8 mouse cellular contexts compared by ENCODE assay signal in genomic region chr16:13437037-13437769, GRCm38 (mm10).
DNase-seq lines count a peak whose midpoint lies in the region; ATAC-seq and TF ChIP-seq lines count a peak whose summit lies in the region.

No protein-coding gene starts in this region.

- DNase-seq in Patski (ENCODE audit: low read depth, low spot score): peak; percentile 71
- DNase-seq in cerebellum, postnatal 10 days: peak; percentile 98
- DNase-seq in frontal cortex, postnatal 10 days (ENCODE audit: low spot score in 2 of 2): peak; percentile 94 to 98
- DNase-seq in layer of hippocampus, postnatal 10 days (ENCODE audit: low spot score in 2 of 2): peak; percentile 98 to 99
- peak; percentile 96 for DNase-seq in lung, postnatal 0 days (ENCODE audit: low spot score)
- peak; percentile 96 for DNase-seq in ovary, postnatal 10 days (ENCODE audit: low spot score)
- DNase-seq in thymus, postnatal 0 days (ENCODE audit: low spot score): peak; percentile 97

- H3K9ac ChIP-seq in hindbrain, embryonic 12.5 days: peak overlapping the region; percentile 61
- H3K9ac ChIP-seq in lung, postnatal 0 days (replicated peaks; ENCODE audit: low read depth): peak overlapping the region; percentile 39

- ATAC-seq in Patski: peak; percentile 79
- peak; percentile 93 for ATAC-seq in hindbrain, embryonic 12.5 days (ENCODE audit: low FRiP score)
- peak; percentile 96 for ATAC-seq in lung, postnatal 0 days

- no peaks in the 10 kb centered on the region for H3K27me3 ChIP-seq in Patski
- no peaks in the 10 kb centered on the region for H3K27me3 ChIP-seq in hindbrain, embryonic 12.5 days
- no peaks in the 10 kb centered on the region for H3K27me3 ChIP-seq in lung, postnatal 0 days (replicated peaks; ENCODE audit: insufficient read depth, low read length)

- no peak for TF ChIP-seq EP300 in lung, postnatal 0 days (IDR thresholded peaks at IDR 0.05)

- CTCF ChIA-PET in Patski (lab: Charles Lee): interaction anchor here (1.2 to 1.8 kb wide), 5 partner anchors 10 to 278 kb away, joined by 3 to 7 read pairs (median 6); no protein-coding TSS in a partner anchor

- in situ Hi-C loops in Patski (cut with MboI; ENCODE audit: low pct_unique_long_range_greater_than_20kb): no loop called here

- TF ChIP-seq CTCF in Patski (IDR thresholded peaks at IDR 0.05): no peak
- no peak for TF ChIP-seq CTCF in lung, postnatal 0 days (IDR thresholded peaks at IDR 0.05)

- no peak overlapping the region for H3K27ac ChIP-seq in hindbrain, embryonic 12.5 days
- H3K27ac ChIP-seq in lung, postnatal 0 days (ENCODE audit: low read length): peak overlapping the region; percentile 74

- POLR2A ChIA-PET in Patski (lab: Charles Lee): interaction anchor here (1.3 kb wide), 1 partner anchor 277 kb away, joined by 3 read pairs; no protein-coding TSS in a partner anchor

- H3K36me3 ChIP-seq in hindbrain, embryonic 12.5 days: no peaks in the 10 kb centered on the region
- no peaks in the 10 kb centered on the region for H3K36me3 ChIP-seq in lung, postnatal 0 days (ENCODE audit: insufficient read depth, low read length)

- peak overlapping the region; percentile 69 for H3K4me2 ChIP-seq in hindbrain, embryonic 12.5 days (replicated peaks)
- H3K4me2 ChIP-seq in lung, postnatal 0 days (replicated peaks; ENCODE audit: low read depth, low read length): peak overlapping the region; percentile 67

- peaks cover 4% of the 10 kb centered on the region for H3K4me1 ChIP-seq in hindbrain, embryonic 12.5 days
- H3K4me1 ChIP-seq in lung, postnatal 0 days (ENCODE audit: insufficient read depth, low read depth, low read length): peaks cover 3% of the 10 kb centered on the region; the same call in 1 of the 2 replicates

- WGBS in hindbrain, embryonic 12.5 days: under 1% methylated on average over 58 of the region's 58 CpGs
- WGBS in lung, postnatal 0 days: 1% methylated on average over 58 of the region's 58 CpGs

- no peaks in the 10 kb centered on the region for H3K9me3 ChIP-seq in hindbrain, embryonic 12.5 days (replicated peaks)
- no peaks in the 10 kb centered on the region for H3K9me3 ChIP-seq in lung, postnatal 0 days (ENCODE audit: low read length)

- peak overlapping the region; percentile 57 for H3K4me3 ChIP-seq in hindbrain, embryonic 12.5 days
- H3K4me3 ChIP-seq in lung, postnatal 0 days (ENCODE audit: low read depth, low read length): peak overlapping the region; percentile 51
